Mouse (Mus musculus): ENCODE measurements around the gene Mfn1. TPM values are rescaled to one million over a fixed set of nuclear protein-coding genes. Genes with fewer than 3 reads are reported as not detected.

Gene Mfn1
- total and polyA plus RNA-seq, 3 experiments: 16.6 to 27.4 (median 25.6) TPM

- Histone ChIP-seq H3K27me3 (replicated peaks) (no peaks in the 10 kb centered on the region), H3K4me3 (replicated peaks in 1 of 3; ENCODE audit: low read depth in 2 of 3, low read length in 2 of 3, poor library complexity in 1 of 3) (no peak overlapping the region), H3K9ac (ENCODE audit: insufficient read depth, low read depth) (no peak overlapping the region), H3K27ac (ENCODE audit: insufficient read depth, low read depth) (no peak overlapping the region), H3K4me2 (ENCODE audit: insufficient read depth, low read depth, poor library complexity, severe bottlenecking) (no peak overlapping the region), H3K4me1 (ENCODE audit: control insufficient read depth in 1 of 2, insufficient read depth in 2 of 2) (peaks cover 0 to 5% of the 10 kb centered on the region in 2 experiments; a peak in 2 of 4 replicates), H3K36me3 (replicated peaks in 1 of 2; ENCODE audit: control insufficient read depth in 1 of 2, insufficient read depth in 1 of 2, low read length in 1 of 2) (no peaks in the 10 kb centered on the region), H3K9me3 (replicated peaks; ENCODE audit: low read length) (no peaks in the 10 kb centered on the region), H3K79me2 (replicated peaks; ENCODE audit: control insufficient read depth, extremely low read depth, insufficient read depth, poor library complexity, severe bottlenecking) (peaks cover 5% of the 10 kb centered on the region)
- no peak for DNase-seq (ENCODE audit: extremely low read depth)
- in situ Hi-C loops (cut with MboI; ENCODE audit: low pct_ligation_motif_present, low pct_unique_long_range_greater_than_20kb, low sequenced_read_pairs): loop anchor here (10.0 to 25.0 kb wide), 2 partner anchors 172 to 719 kb away; no protein-coding TSS in a partner anchor
- TF ChIP-seq E2F4 (IDR thresholded peaks at IDR 0.05; ENCODE audit: insufficient replicate concordance, low read depth, low read length) (no peak), PAX5 (IDR thresholded peaks at IDR 0.05; ENCODE audit: low read length) (no peak), MAFK (IDR thresholded peaks at IDR 0.05; ENCODE audit: insufficient replicate concordance, low read length) (no peak), MAZ (IDR thresholded peaks at IDR 0.05; ENCODE audit: low read depth, low read length) (no peak), HCFC1 (IDR thresholded peaks at IDR 0.05; ENCODE audit: low read depth, low read length) (no peak), USF2 (conservative IDR thresholded peaks at IDR 0.05; ENCODE audit: low read depth, low read length) (no peak), IRF4 (IDR thresholded peaks at IDR 0.05; ENCODE audit: low read depth, low read length) (no peak), CHD2 (IDR thresholded peaks at IDR 0.05; ENCODE audit: low read length) (no peak), POLR2AphosphoS2 (IDR thresholded peaks at IDR 0.05; ENCODE audit: low read depth, low read length) (no peak), UBTF (IDR thresholded peaks at IDR 0.05; ENCODE audit: low read depth, low read length) (no peak)
- dilution Hi-C loops (cut with MboI; ENCODE audit: extremely low pct_ligation_motif_present, extremely low pct_unique_long_range_greater_than_20kb, low sequenced_read_pairs): no loop called here
These were observed 22.7 kb upstream of the Mfn1 start for GRCm38 (mm10) chr3:32506366-32507225.

- H3K79me2 ChIP-seq (replicated peaks; ENCODE audit: control insufficient read depth, extremely low read depth, insufficient read depth, poor library complexity, severe bottlenecking): peaks cover 21% of the 10 kb centered on the region
- DNase-seq (ENCODE audit: extremely low read depth): peak; percentile 94
- peak overlapping the region; percentile 54; the same call in 1 of the 2 replicates for H3K9ac ChIP-seq (ENCODE audit: insufficient read depth, low read depth)
- dilution Hi-C loops (cut with MboI; ENCODE audit: extremely low pct_ligation_motif_present, extremely low pct_unique_long_range_greater_than_20kb, low sequenced_read_pairs): no loop called here
- peaks cover 0 to 15% of the 10 kb centered on the region in 2 experiments for H3K36me3 ChIP-seq (replicated peaks in 1 of 2; ENCODE audit: control insufficient read depth in 1 of 2, insufficient read depth in 1 of 2, low read length in 1 of 2)
- peak overlapping the region in 2 of 3 experiments; percentile 55 to 93 for H3K4me3 ChIP-seq (replicated peaks in 1 of 3; ENCODE audit: low read depth in 2 of 3, low read length in 2 of 3, poor library complexity in 1 of 3)
- H3K9me3 ChIP-seq (replicated peaks; ENCODE audit: low read length): no peaks in the 10 kb centered on the region
- in situ Hi-C loops (cut with MboI; ENCODE audit: low pct_ligation_motif_present, low pct_unique_long_range_greater_than_20kb, low sequenced_read_pairs): loop anchor here (10.0 to 25.0 kb wide), 2 partner anchors 174 to 721 kb away; no protein-coding TSS in a partner anchor
- no peak overlapping the region for H3K27ac ChIP-seq (ENCODE audit: insufficient read depth, low read depth)
- peaks cover 3 to 27% of the 10 kb centered on the region in 2 experiments for H3K4me1 ChIP-seq (ENCODE audit: control insufficient read depth in 1 of 2, insufficient read depth in 2 of 2)
- peak overlapping the region; percentile 54 for H3K4me2 ChIP-seq (ENCODE audit: insufficient read depth, low read depth, poor library complexity, severe bottlenecking)
- H3K27me3 ChIP-seq (replicated peaks): no peaks in the 10 kb centered on the region
- peak; percentile 61 for TF ChIP-seq IRF4 (IDR thresholded peaks at IDR 0.05; ENCODE audit: low read depth, low read length)
- peak; percentile 34; the same call in 1 of the 2 replicates for TF ChIP-seq MAX (IDR thresholded peaks at IDR 0.05; ENCODE audit: low read length)
- no peak for TF ChIP-seq PAX5 (IDR thresholded peaks at IDR 0.05; ENCODE audit: low read length)
- no peak for TF ChIP-seq POLR2A (IDR thresholded peaks at IDR 0.05; ENCODE audit: low read depth, low read length)
- no peak for TF ChIP-seq MAFK (IDR thresholded peaks at IDR 0.05; ENCODE audit: insufficient replicate concordance, low read length)
- TF ChIP-seq MEF2A (IDR thresholded peaks at IDR 0.05; ENCODE audit: borderline replicate concordance, low read depth, low read length): peak; percentile 56; the same call in 1 of the 2 replicates
- TF ChIP-seq JUN (IDR thresholded peaks at IDR 0.05; ENCODE audit: insufficient read depth, low read depth, low read length): peak; percentile 58; the same call in 1 of the 2 replicates
- peak; percentile 99 for TF ChIP-seq SIN3A (IDR thresholded peaks at IDR 0.05; ENCODE audit: low read length)
- no peak for TF ChIP-seq RCOR1 (conservative IDR thresholded peaks at IDR 0.05; ENCODE audit: low read depth, low read length)
- peak; percentile 96 for TF ChIP-seq SMC3 (IDR thresholded peaks at IDR 0.05; ENCODE audit: low read depth, low read length)
- no peak for TF ChIP-seq POLR2AphosphoS2 (IDR thresholded peaks at IDR 0.05; ENCODE audit: low read depth, low read length)
- TF ChIP-seq NRF1 (IDR thresholded peaks at IDR 0.05; ENCODE audit: low read depth, low read length): no peak
- TF ChIP-seq E2F4 (IDR thresholded peaks at IDR 0.05; ENCODE audit: insufficient replicate concordance, low read depth, low read length): peak; percentile 42; the same call in 1 of the 2 replicates
- peak; percentile 74 for TF ChIP-seq JUND (conservative IDR thresholded peaks at IDR 0.05; ENCODE audit: low read depth, low read length)
- TF ChIP-seq ZMIZ1 (IDR thresholded peaks at IDR 0.05; ENCODE audit: low read depth, low read length): no peak
- TF ChIP-seq BHLHE40 (IDR thresholded peaks at IDR 0.05; ENCODE audit: low read depth, low read length): peak; percentile 60
- peak; percentile 36; the same call in 1 of the 2 replicates for TF ChIP-seq ELF1 (IDR thresholded peaks at IDR 0.05; ENCODE audit: low read depth, low read length)
- peak; percentile 91 for TF ChIP-seq ZC3H11A (IDR thresholded peaks at IDR 0.05; ENCODE audit: low read depth, low read length)
- 0 out of 2 replicates have a peak, but pooled peaks have one; percentile 60 for TF ChIP-seq NELFE (IDR thresholded peaks at IDR 0.05; ENCODE audit: low read depth, low read length)
- peak; percentile 37; the same call in 1 of the 2 replicates for TF ChIP-seq HCFC1 (IDR thresholded peaks at IDR 0.05; ENCODE audit: low read depth, low read length)
- TF ChIP-seq ZKSCAN1 (IDR thresholded peaks at IDR 0.05; ENCODE audit: borderline replicate concordance, low read depth, low read length): no peak
- TF ChIP-seq USF2 (conservative IDR thresholded peaks at IDR 0.05; ENCODE audit: low read depth, low read length): no peak
- TF ChIP-seq TCF12 (IDR thresholded peaks at IDR 0.05; ENCODE audit: low read depth, low read length): peak; percentile 48; the same call in 1 of the 2 replicates
- TF ChIP-seq MAZ (IDR thresholded peaks at IDR 0.05; ENCODE audit: low read depth, low read length): peak; percentile 99
- peak; percentile 66 to 98 for TF ChIP-seq CTCF (conservative IDR thresholded peaks at IDR 0.05 in 1 of 2, IDR thresholded peaks at IDR 0.05 in 1 of 2; ENCODE audit: low read depth in 2 of 2, low read length in 2 of 2)
These were observed 20.5 kb upstream of the Mfn1 start for GRCm38 (mm10) chr3:32508666-32509324.

Data from CH12.LX (cell line).